Mouse (Mus musculus): ENCODE results near the gene Camsap2. TPM values are rescaled to one million over a fixed set of nuclear protein-coding genes. Genes with fewer than 3 reads are reported as not detected.
A peak's percentile ranks its signal among the peaks of the same experiment; 100 is the strongest.

Camsap2 gene
- polyA plus RNA-seq, 1 experiment from 2014 or later = 36.8 TPM

GRCm38 (mm10) chr1:136260635-136261238 is 85.2 kb downstream of the Camsap2 start, which contains the start of gene Gpr25:
Gpr25 (minus strand) TSS chr1:136260873.
- peaks cover 21% of the 10 kb centered on the region for H3K27me3 ChIP-seq
- in situ Hi-C loops (cut with MboI; ENCODE audit: low pct_unique_long_range_greater_than_20kb) = loop anchor here (5.0 kb wide), 1 partner anchor 88 kb away; no protein-coding TSS in a partner anchor
- DNase-seq (ENCODE audit: low read depth, low spot score) (no peak), ATAC-seq (peak; percentile 13)
- POLR2A ChIA-PET = no interaction called here
- no peak for TF ChIP-seq CTCF (IDR thresholded peaks at IDR 0.05)
- CTCF ChIA-PET = no interaction called here

GRCm38 (mm10) chr1:136259893-136260634 is 85.8 kb downstream of the Camsap2 start:
- TF ChIP-seq CTCF (IDR thresholded peaks at IDR 0.05) = no peak
- DNase-seq (ENCODE audit: low read depth, low spot score) (no peak), ATAC-seq (peak; percentile 36)
- ChIA-PET CTCF (no interaction called here), POLR2A (no interaction called here)
- in situ Hi-C loops (cut with MboI; ENCODE audit: low pct_unique_long_range_greater_than_20kb) = loop anchor here (5.0 kb wide), 1 partner anchor 88 kb away; no protein-coding TSS in a partner anchor
- peaks cover 21% of the 10 kb centered on the region for H3K27me3 ChIP-seq

- no peak for TF ChIP-seq CTCF (IDR thresholded peaks at IDR 0.05)
- H3K27me3 ChIP-seq = peaks cover 21% of the 10 kb centered on the region
Measured at GRCm38 (mm10) chr1:136259543-136259892, 86.4 kb downstream of the Camsap2 start.

DNA sequence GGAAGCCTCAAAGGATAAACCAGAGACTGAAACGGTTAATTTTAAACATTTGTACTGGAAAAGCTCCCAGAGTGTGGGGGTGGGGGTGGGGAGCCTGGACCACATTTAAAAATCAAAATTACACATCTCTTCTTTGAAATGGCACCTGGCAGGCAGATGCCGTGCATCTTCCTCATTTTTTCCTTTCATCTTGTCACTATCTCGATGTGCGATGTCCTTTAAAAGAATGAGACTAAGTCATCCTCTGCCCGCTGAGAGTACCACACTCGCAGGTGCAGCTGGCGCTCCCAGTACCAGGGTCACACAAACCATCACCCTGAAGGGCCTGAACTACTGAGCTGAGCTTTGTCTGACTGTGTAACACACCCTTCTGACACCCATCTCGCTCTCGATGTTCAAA is 87.4 kb downstream of the Camsap2 start:
- no peak for TF ChIP-seq CTCF (IDR thresholded peaks at IDR 0.05)
- ChIA-PET CTCF (interaction anchor here (1.1 kb wide), 1 partner anchor 16 kb away, joined by 3 read pairs; no protein-coding TSS in a partner anchor), POLR2A (no interaction called here)
- DNase-seq (ENCODE audit: low read depth, low spot score) (no peak), ATAC-seq (no peak)
- in situ Hi-C loops (cut with MboI; ENCODE audit: low pct_unique_long_range_greater_than_20kb) = no loop called here
- peaks cover 21% of the 10 kb centered on the region for H3K27me3 ChIP-seq

More at GRCm38 (mm10) chr1:136259543-136259892, 86.4 kb downstream of the Camsap2 start:
- POLR2A ChIA-PET = no interaction called here
- CTCF ChIA-PET = no interaction called here
- in situ Hi-C loops (cut with MboI; ENCODE audit: low pct_unique_long_range_greater_than_20kb) = no loop called here
- DNase-seq (ENCODE audit: low read depth, low spot score) = no peak
- no peak for ATAC-seq

DNA sequence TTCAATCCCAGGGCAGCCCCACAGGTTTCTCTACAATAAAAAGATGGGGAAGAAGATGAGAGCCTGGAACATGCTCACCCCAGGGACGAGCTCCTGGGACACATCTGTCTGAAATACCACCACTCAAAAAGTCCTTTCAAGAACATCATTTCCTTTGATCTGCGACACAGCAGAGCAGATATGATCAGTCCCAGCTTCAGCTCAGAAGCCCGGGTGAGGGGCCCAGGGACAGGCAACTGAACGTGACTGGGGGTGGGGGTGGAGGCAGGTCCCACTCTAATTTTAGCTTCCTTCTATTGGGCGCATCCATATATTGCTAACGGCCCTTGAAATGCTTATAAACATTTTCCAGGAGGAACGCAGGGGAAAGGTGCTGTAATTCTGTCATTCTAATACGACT is 90.2 kb downstream of the Camsap2 start:
- no peak for ATAC-seq
- peaks cover 21% of the 10 kb centered on the region for H3K27me3 ChIP-seq
- in situ Hi-C loops (cut with MboI; ENCODE audit: low pct_unique_long_range_greater_than_20kb) = no loop called here
- TF ChIP-seq CTCF (IDR thresholded peaks at IDR 0.05) = no peak
- CTCF ChIA-PET = no interaction called here
- POLR2A ChIA-PET = no interaction called here
- no peak for DNase-seq (ENCODE audit: low read depth, low spot score)

GRCm38 (mm10) chr1:136255174-136255573 is 90.7 kb downstream of the Camsap2 start:
- ChIA-PET CTCF (no interaction called here), POLR2A (no interaction called here)
- TF ChIP-seq CTCF (IDR thresholded peaks at IDR 0.05) = no peak
- H3K27me3 ChIP-seq = peaks cover 21% of the 10 kb centered on the region
- in situ Hi-C loops (cut with MboI; ENCODE audit: low pct_unique_long_range_greater_than_20kb) = no loop called here
- ATAC-seq (no peak), DNase-seq (ENCODE audit: low read depth, low spot score) (no peak)

GRCm38 (mm10) chr1:136254503-136255065 is 91.3 kb downstream of the Camsap2 start:
- in situ Hi-C loops (cut with MboI; ENCODE audit: low pct_unique_long_range_greater_than_20kb) = no loop called here
- CTCF ChIA-PET = no interaction called here
- POLR2A ChIA-PET = interaction anchor here (1.0 kb wide), 1 partner anchor 11 kb away, joined by 3 read pairs; no protein-coding TSS in a partner anchor

GRCm38 (mm10) chr1:136253472-136253871 is 92.4 kb downstream of the Camsap2 start:
- DNase-seq (ENCODE audit: low read depth, low spot score) (no peak), ATAC-seq (no peak)
- POLR2A ChIA-PET = interaction anchor here (0.7 to 1.1 kb wide), 3 partner anchors 12 to 433 kb away, joined by 3 to 4 read pairs (median 4); no protein-coding TSS in a partner anchor
- TF ChIP-seq CTCF (IDR thresholded peaks at IDR 0.05) = no peak
- H3K27me3 ChIP-seq = peaks cover 12% of the 10 kb centered on the region
- in situ Hi-C loops (cut with MboI; ENCODE audit: low pct_unique_long_range_greater_than_20kb) = no loop called here
- CTCF ChIA-PET = interaction anchor here (1.9 kb wide), 1 partner anchor 12 kb away, joined by 6 read pairs; no protein-coding TSS in a partner anchor

More at GRCm38 (mm10) chr1:136254503-136255065, 91.3 kb downstream of the Camsap2 start:
- DNase-seq (ENCODE audit: low read depth, low spot score) = no peak
- peaks cover 15% of the 10 kb centered on the region for H3K27me3 ChIP-seq
- TF ChIP-seq CTCF (IDR thresholded peaks at IDR 0.05) = no peak
- ATAC-seq = no peak

DNA sequence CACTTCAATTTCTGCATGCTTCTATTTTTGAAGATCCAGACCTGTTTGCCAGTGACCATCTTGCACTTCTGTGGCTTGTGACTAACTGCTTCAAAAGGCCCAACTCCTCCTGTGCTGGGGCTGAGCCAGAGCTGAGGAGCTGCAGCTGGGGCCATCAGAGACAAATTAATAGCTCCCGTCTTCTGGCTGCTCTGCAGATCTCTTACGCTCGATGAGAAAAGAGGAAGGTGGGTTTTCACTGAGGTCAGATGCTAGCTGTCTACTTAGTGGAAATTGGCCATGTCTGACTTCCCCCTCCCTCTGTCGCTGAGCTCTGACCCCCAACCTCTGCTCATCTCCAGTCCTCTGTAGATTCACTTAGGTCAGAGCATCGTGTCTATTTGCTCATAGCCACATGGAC is 96.2 kb downstream of the Camsap2 start:
- DNase-seq (ENCODE audit: low read depth, low spot score) (no peak), ATAC-seq (no peak)
- POLR2A ChIA-PET = interaction anchor here (0.5 kb wide), 1 partner anchor 210 kb away, joined by 3 read pairs; no protein-coding TSS in a partner anchor
- in situ Hi-C loops (cut with MboI; ENCODE audit: low pct_unique_long_range_greater_than_20kb) = no loop called here
- no peak for TF ChIP-seq CTCF (IDR thresholded peaks at IDR 0.05)
- no peaks in the 10 kb centered on the region for H3K27me3 ChIP-seq
- CTCF ChIA-PET = no interaction called here

- ATAC-seq = no peak
- ChIA-PET POLR2A (interaction anchor here (0.9 kb wide), 1 partner anchor 14 kb away, joined by 3 read pairs; the partner anchor contains the start of gene Inava), CTCF (interaction anchor here (1.4 kb wide), 1 partner anchor 14 kb away, joined by 4 read pairs; no protein-coding TSS in a partner anchor)
- DNase-seq (ENCODE audit: low read depth, low spot score) = no peak
- TF ChIP-seq CTCF (IDR thresholded peaks at IDR 0.05) = no peak
- in situ Hi-C loops (cut with MboI; ENCODE audit: low pct_unique_long_range_greater_than_20kb) = no loop called here
- H3K27me3 ChIP-seq = no peaks in the 10 kb centered on the region
Measured at GRCm38 (mm10) chr1:136247393-136247792, 98.5 kb downstream of the Camsap2 start.

GRCm38 (mm10) chr1:136244469-136244868 is 101.4 kb downstream of the Camsap2 start:
- H3K27me3 ChIP-seq = no peaks in the 10 kb centered on the region
- in situ Hi-C loops (cut with MboI; ENCODE audit: low pct_unique_long_range_greater_than_20kb) = no loop called here
- TF ChIP-seq CTCF (IDR thresholded peaks at IDR 0.05) = no peak
- no peak for DNase-seq (ENCODE audit: low read depth, low spot score)
- ATAC-seq = no peak
- POLR2A ChIA-PET = no interaction called here
- CTCF ChIA-PET = no interaction called here

Data from Patski (cell line).